Mouse (Mus musculus) urinary bladder, postnatal 10 days (tissue): ENCODE data around the gene Fgfr2.

Experiments used
- DNase-seq: peaks from one replicate; pipeline ENCODE4 v3.0.0; 2022; ENCODE audit warnings: low spot score

Gene Fgfr2

DNA sequence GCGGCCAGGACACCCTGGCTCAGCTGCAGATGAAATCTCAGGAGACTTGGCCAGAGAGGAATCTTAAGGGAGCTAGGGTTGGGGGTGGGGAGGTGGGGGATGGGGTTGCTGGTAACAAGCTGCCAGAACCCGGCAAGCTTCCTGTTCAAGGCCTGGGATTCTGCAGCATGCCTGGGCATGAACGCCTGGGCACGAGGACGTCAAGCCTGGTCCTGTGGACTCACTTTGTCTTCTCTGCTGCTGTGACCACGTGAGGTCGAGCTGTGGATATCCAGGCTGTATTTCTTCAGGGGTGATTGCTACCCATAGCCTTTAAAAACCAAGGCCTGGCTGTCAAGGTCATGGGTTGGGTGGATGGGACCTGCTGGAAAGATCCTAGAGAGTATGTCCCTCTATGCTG is 117.4 kb downstream of the Fgfr2 start:
- no peak for DNase-seq

- peak; percentile 10 for DNase-seq
Measured at GRCm38 (mm10) chr7:133003421-133003820, 119.7 kb downstream of the Fgfr2 start.

- DNase-seq, result no peak
Measured at GRCm38 (mm10) chr7:133002271-133002670, 120.9 kb downstream of the Fgfr2 start.

DNA sequence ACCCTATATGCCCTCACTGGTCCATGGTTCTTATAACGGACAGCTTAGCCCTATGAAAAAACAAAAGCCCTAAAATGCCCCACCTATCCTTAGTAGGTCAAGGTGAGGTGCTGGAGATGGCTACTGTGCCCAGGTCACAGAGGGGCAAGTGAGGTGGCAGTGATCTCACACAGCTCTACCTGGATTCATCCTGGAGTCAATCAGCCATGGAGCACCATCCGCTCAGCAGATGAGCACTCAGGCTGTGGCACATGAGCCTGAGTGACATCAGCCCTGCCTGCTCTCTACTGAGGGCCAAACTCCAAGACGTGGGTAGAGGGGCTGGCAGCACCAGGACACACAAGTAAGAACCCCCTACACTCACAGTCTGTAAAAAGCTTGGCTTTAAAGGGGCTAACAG is 121.8 kb downstream of the Fgfr2 start:
- no peak for DNase-seq

DNA sequence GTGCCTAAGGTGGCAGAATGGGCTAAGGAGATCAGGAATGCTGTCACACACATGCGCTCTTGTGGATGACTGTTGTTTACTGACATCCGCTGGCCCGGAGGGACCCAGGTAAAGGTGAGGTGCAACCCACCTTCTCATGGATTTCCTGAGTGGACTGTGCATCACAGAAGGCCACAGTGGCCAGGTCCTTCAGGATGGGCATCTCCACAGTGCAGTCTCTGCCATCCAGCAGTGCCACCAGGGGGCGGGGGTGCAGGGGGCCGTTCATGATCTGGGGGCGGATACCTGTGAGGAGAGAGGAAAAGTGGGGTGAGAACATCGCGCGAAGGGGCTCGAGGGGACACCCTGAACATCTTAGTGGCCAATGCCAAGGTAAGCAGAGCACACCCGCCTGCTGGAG is 124.1 kb downstream of the Fgfr2 start:
- no peak for DNase-seq

- no peak for DNase-seq
Measured at GRCm38 (mm10) chr7:132998639-132999038, 124.5 kb downstream of the Fgfr2 start.

DNA sequence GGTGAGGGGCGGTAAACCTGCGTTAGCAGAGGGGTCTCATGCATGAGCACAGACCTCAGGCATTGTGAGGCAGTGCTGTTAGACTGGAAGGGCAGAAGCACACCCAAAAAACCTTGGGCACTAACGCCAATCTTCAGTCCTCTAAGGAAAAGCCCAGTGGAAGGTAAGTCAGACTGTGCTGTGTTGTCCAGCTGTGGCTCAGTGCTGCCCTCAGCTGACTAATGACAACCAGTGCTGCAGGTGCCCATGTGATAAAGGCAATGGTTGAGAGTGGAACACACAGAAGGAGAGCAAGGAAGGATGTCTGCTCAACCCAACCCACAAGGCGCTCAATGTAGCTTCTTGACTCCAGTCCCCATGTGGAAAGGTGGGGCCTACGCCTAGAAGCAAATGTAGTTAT is 126.8 kb downstream of the Fgfr2 start:
- DNase-seq, result no peak

GRCm38 (mm10) chr7:132994628-132995191 is 128.4 kb downstream of the Fgfr2 start:
- no peak for DNase-seq

DNA sequence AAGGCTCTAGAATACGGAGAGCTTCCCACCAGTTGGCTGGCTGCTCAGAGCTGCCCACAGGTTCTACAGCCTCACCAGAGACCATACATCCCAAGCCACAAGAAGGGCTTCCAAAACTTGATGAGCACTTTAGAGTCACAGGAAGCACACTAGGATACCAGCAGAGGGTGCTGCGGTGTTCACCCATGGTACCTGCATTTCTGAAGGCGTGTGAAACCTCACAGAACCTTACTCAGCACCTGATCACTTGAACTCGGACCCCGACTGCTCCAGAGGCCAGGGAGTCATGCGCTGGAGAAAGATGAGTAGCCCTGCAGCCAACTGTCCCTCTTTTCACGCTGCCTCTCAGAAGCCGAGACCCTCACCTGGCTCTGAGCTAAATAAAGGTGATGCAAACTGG is 129.0 kb downstream of the Fgfr2 start:
- no peak for DNase-seq

DNA sequence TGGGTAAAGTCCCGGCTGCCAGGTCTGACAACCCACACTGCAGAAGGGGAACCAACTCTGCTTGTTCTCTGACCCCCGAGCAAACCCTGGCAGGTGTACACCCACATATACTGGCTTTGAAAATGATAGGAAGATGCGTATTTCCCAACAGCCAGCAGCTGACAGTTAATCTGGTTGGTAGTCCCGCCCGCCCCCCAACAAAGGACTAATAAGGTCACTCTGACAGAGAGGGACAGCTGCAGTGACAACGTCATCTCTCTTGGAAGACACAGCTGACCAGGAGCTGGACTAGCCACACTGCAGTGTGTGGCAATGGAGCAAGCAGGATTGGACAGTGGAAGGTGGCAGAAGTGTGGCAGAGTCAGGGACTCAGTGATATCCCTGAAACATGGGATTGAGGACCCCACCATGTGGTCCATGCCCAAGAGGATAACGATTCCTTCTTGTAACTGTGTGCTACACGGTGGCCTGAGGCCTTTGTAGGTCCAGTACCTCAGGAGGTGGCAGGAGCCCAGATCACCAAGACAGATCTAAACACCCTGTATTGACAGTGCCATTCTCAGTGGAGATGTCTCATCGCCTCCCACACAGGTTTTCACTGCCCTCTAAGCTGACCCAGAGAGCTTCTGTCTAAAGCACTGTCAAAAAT is 130.1 kb downstream of the Fgfr2 start:
- no peak for DNase-seq

DNA sequence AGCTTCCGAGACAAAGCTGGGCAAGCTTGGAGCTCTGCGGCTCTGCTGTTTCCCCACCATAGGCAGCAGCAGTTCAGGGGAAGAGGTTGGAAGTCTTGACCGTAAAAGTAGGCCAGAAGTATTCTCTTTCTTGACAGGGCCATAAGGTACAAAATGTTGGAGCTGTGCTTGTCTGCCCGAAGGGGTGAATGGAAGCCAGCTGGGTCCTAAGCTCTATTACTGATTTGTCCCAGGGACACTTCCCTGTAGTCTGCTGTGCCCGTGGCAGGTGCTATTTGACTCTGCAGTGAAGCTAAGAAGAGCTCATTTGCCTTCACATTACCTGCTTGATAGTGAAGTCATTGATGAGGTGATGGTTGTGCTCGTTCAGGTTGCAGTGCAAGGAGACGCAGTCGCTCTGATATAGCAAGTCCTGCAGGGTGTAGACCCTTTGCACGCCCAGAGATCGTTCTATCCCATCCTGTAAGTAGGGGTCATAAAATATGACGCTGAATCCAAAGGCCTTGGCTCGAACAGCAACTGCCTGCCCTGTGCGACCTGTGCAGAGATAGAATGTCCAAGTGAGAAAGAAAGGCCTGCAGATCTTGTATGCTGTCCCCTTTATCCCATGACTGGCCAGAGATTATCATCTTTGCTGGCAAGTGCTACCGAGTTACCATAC is 131.8 kb downstream of the Fgfr2 start:
- DNase-seq, result no peak

DNA sequence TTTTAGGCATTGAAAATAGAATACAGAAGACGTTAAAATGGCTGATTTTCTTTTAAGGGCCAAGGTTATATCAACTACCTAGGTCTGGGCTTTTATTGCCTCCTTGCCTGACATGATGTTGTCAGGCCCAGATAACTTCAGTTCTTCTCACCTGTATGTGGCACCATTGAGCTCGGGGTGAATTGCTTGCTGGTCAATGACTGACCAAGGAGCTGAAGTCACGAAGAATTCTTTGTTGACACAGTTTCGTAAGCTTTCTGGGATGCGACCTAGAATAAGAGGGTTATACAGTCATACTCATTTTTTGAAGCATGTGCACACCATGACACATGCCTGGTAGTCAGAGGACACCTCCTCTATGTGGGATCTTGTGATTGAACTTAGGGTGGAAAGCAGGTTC is 133.3 kb downstream of the Fgfr2 start:
- DNase-seq, result no peak

DNA sequence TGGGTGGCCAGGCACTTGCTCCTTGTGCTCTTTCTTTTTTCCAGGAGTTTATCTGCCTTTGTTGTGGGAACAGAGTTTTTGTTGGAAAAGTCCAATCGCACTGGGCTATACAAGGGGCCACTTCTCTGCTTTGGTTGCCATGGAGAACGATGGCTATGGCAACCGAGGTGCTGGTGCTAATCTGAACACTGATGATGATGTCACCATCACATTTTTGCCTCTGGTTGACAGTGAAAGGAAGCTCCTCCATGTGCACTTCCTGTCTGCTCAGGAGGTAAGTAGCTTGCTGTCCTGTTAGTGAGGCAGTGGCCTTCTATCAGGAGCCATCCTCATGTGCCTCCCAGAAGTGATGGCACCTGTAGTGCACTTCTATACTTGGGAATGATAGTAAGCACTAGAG is 140.5 kb downstream of the Fgfr2 start:
- DNase-seq, result no peak

DNA sequence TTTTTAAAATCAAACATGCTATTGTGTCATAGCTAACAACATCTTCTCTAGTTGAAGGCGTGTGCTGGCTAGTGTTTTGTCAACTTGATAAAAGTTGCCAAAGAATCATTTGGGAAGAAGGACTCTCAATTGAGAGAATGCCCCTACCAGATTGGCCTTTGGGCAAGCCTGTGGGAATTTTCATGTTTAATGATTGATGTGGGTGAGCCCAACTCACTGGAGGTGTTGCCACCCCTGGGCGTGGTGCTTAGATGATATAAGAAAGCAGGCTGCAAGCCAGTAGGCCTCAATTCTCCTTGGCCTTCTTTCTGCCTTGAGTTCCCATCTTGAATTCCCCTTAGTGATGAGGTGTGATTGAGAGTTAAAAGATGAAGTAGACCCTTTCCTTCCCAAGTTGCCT is 145.2 kb downstream of the Fgfr2 start:
- no peak for DNase-seq

DNA sequence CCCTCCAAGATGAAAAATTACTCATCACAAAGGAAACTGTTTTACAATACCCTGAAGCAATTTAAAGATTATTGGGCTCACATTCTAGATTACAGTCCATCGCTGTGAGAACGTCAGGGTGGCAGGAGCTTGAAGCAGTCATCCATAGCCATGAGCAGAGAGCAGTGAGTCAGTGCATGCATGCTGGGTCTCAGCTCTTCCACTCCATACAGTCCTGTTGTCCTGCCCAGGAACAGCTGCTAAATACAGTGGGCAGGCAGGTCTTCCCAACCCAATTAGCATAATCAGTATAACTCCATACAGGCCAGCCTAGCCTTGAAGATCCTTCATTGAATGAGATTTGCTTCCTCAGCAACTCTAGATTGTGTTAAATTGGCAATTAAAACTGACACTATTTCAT is 147.1 kb downstream of the Fgfr2 start:
- no peak for DNase-seq

DNA sequence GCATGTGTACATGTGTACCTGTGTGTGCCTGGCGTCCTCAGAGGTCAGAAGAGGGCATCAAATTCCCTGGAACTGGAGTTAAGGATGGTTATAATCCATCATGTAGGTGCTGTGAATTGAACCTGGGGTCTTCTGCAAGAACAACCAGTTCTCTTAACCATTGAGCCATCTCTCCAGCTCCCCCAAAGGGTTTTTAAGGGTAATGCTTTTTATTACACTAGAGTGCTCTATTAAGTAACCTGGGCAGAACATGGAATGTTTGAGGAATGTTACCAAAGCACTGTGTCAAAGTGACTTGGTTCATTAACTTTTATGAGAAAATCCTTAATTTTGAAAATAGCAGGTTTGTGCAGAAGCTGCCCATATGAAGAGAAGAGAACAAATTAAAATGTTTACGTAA is 151.1 kb downstream of the Fgfr2 start:
- no peak for DNase-seq

DNA sequence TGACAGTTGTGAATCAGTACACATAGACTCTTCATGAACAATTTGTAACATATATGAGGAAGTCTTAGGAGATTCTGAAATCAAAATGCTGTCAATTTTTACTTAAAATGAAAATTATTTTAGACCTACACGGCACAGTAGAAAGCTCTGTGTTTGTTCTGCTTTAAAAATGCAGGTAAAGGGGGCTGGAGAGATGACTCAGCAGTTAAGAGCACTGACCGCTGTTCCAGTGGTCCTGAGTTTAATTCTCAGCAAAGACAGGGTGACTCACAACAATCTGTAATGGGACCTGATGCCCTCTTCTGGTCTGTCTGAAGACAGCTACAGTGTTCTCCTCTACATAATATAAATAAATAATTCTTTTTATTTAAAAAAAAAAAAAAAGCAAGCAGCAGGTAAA is 157.4 kb downstream of the Fgfr2 start:
- DNase-seq, result no peak

DNA sequence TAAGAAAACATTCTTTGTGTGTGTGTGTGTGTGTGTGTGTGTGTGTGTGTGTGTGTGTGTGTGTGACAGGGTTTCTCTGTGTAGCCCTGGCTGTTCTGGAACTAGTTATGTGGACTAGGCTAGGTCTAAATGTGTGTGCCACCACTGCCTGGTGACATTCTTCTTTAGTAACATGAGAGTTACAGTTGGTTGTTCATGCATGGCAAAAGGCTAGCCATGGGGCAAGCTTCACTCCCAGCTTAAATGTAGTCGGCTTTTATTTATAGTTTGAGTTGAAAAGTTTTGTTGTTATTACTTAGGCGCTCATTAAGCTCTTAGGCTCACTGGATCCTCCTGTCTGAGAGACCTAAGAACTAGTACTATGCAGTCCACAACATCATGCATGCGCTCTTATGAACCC is 158.8 kb downstream of the Fgfr2 start:
- DNase-seq, result no peak

GRCm38 (mm10) chr7:132950613-132951012 is 172.5 kb downstream of the Fgfr2 start:
- DNase-seq, result no peak

DNA sequence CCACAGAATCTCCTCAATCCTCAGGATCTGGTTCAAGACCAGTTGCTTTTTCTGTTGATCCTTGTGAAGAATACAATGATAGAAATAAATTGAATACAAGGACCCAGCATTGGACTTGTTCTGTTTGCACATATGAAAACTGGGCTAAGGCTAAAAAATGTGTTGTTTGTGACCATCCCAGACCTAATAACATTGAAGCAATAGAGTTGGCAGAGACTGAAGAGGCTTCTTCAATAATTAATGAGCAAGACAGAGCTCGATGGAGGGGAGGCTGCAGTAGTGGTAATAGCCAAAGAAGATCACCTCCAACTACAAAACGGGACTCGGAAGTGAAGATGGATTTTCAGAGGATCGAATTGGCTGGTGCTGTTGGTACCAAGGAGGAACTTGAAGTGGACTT is 173.2 kb downstream of the Fgfr2 start:
- no peak for DNase-seq

DNA sequence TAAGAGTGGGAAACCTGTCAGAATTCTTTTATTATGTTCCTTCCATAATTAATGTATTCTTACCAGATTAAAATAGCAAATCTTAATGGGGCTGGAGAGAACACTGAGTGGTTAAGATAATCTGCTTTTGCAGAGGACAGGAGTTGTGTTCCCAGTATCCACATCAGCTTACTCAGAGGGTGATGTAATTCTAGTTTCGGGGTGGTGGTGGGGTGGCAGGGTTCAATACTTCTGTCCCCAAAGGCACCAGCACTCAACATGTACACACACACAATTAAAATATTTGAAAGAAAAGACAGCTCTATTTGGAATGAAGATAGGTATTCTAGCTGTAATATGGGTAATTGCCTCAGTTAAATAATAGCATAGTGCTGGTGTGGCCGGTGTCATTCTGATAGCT is 182.6 kb downstream of the Fgfr2 start:
- no peak for DNase-seq

DNA sequence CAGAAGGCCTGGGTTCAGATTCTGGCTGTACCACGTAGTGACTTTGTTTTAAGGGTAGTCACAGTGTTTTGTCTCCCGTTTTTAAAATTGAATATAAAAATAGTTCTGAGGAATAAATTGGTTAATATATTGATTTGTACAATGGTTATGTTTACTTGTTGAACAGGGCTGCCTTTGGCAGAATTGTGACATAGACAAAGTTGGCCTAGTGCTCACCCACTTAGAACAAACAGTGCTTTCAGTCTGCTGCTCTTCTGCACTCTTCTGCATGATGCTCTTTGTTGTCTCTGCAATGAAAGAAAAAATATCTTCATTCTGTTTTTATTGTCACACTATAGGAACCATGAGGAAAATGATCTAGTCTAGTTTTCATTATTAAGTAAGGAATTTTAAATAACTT is 184.0 kb downstream of the Fgfr2 start:
- DNase-seq, result no peak

GRCm38 (mm10) chr7:132934743-132935142 is 188.4 kb downstream of the Fgfr2 start:
- no peak for DNase-seq

- DNase-seq, result no peak
Measured at GRCm38 (mm10) chr7:132933331-132933730, 189.8 kb downstream of the Fgfr2 start.
